Comparison of ENCODE assay signal across 23 mouse cellular contexts in genomic region chr11:79155348-79155747, GRCm38 (mm10). TPM values are rescaled to one million over a fixed set of nuclear protein-coding genes. Genes with fewer than 3 reads are reported as not detected.
DNase-seq lines count a peak whose midpoint lies in the region; ATAC-seq and TF ChIP-seq lines count a peak whose summit lies in the region.
"Had no signal": no experiment of that assay in that cellular context is flagged by ENCODE, and none has a peak within 500 bp of the region (broad histone marks: within the 10 kb centered on the region; RNA-seq: fewer than 3 reads in every experiment).

No protein-coding gene starts in this region.

- H3K36me3 ChIP-seq in intestine, postnatal 0 days (ENCODE audit: control insufficient read depth, insufficient read depth), result no peaks in the 10 kb centered on the region
- no peaks in the 10 kb centered on the region for H3K36me3 ChIP-seq in intestine, embryonic 16.5 days (ENCODE audit: control insufficient read depth, insufficient read depth, low read length)
- no peaks in the 10 kb centered on the region for H3K36me3 ChIP-seq in liver, postnatal 0 days (replicated peaks; ENCODE audit: insufficient read depth, low read length)
- no peaks in the 10 kb centered on the region for H3K36me3 ChIP-seq in stomach, postnatal 0 days (ENCODE audit: control insufficient read depth, insufficient read depth, low read length)
- H3K36me3 ChIP-seq: embryonic facial prominence, embryonic 15.5 days; limb, embryonic 10.5 days; neural tube, embryonic 15.5 days had no signal

- TF ChIP-seq EP300 in liver, postnatal 0 days (IDR thresholded peaks at IDR 0.05; ENCODE audit: low read depth), result no peak
- no peak for TF ChIP-seq EP300 in stomach, postnatal 0 days (optimal IDR thresholded peaks at IDR 0.05)

- H3K9ac ChIP-seq in intestine, postnatal 0 days (ENCODE audit: low read depth, low read length), result no peak overlapping the region
- no peak overlapping the region for H3K9ac ChIP-seq in intestine, embryonic 16.5 days (ENCODE audit: low read depth, low read length)
- H3K9ac ChIP-seq in liver, postnatal 0 days (replicated peaks), result no peak overlapping the region
- H3K9ac ChIP-seq in stomach, postnatal 0 days (ENCODE audit: low read length), result no peak overlapping the region
- H3K9ac ChIP-seq: embryonic facial prominence, embryonic 15.5 days; hindbrain, embryonic 14.5 days; neural tube, embryonic 15.5 days had no signal

- H3K27me3 ChIP-seq in intestine, postnatal 0 days (replicated peaks; ENCODE audit: control insufficient read depth, insufficient read depth, low read length), result no peaks in the 10 kb centered on the region
- H3K27me3 ChIP-seq in intestine, embryonic 16.5 days (replicated peaks; ENCODE audit: control insufficient read depth, insufficient read depth, low read length), result no peaks in the 10 kb centered on the region
- H3K27me3 ChIP-seq in liver, postnatal 0 days (ENCODE audit: insufficient read depth, low read length), result no peaks in the 10 kb centered on the region
- no peaks in the 10 kb centered on the region for H3K27me3 ChIP-seq in stomach, postnatal 0 days (ENCODE audit: control insufficient read depth, insufficient read depth, low read length)
- H3K27me3 ChIP-seq: embryonic facial prominence, embryonic 15.5 days; neural tube, embryonic 15.5 days had no signal

- no peak overlapping the region for H3K4me2 ChIP-seq in intestine, postnatal 0 days (replicated peaks; ENCODE audit: low read depth)
- no peak overlapping the region for H3K4me2 ChIP-seq in intestine, embryonic 16.5 days (ENCODE audit: low read depth, low read length)
- H3K4me2 ChIP-seq in liver, postnatal 0 days (ENCODE audit: low read depth, low read length), result no peak overlapping the region
- H3K4me2 ChIP-seq in stomach, postnatal 0 days (replicated peaks; ENCODE audit: low read depth), result no peak overlapping the region
- H3K4me2 ChIP-seq: embryonic facial prominence, embryonic 15.5 days; hindbrain, embryonic 14.5 days; neural tube, embryonic 15.5 days had no signal

- no peak overlapping the region for H3K4me3 ChIP-seq in intestine, postnatal 0 days (ENCODE audit: low read depth, low read length)
- no peak overlapping the region for H3K4me3 ChIP-seq in intestine, embryonic 16.5 days (ENCODE audit: low read length)
- H3K4me3 ChIP-seq in liver, postnatal 0 days (ENCODE audit: low read depth, low read length), result no peak overlapping the region
- H3K4me3 ChIP-seq in stomach, postnatal 0 days (ENCODE audit: low read depth, low read length), result no peak overlapping the region
- H3K4me3 ChIP-seq: embryonic facial prominence, embryonic 15.5 days; limb, embryonic 10.5 days; neural tube, embryonic 15.5 days had no signal

- no peak overlapping the region for H3K27ac ChIP-seq in intestine, postnatal 0 days (ENCODE audit: low read depth, low read length)
- H3K27ac ChIP-seq in intestine, embryonic 16.5 days (ENCODE audit: low read length), result no peak overlapping the region
- H3K27ac ChIP-seq in liver, postnatal 0 days (ENCODE audit: low read depth), result no peak overlapping the region
- H3K27ac ChIP-seq in stomach, postnatal 0 days (replicated peaks), result no peak overlapping the region
- H3K27ac ChIP-seq: embryonic facial prominence, embryonic 15.5 days; hindbrain, embryonic 14.5 days; limb, embryonic 10.5 days; macrophage; neural tube, embryonic 15.5 days had no signal

- 63% methylated on average over 6 of the region's 6 CpGs for WGBS in intestine, postnatal 0 days
- WGBS in intestine, embryonic 16.5 days, result 60% methylated on average over 6 of the region's 6 CpGs
- 73% methylated on average over 6 of the region's 6 CpGs for WGBS in liver, postnatal 0 days (ENCODE audit: insufficient replicate concordance)
- WGBS in stomach, postnatal 0 days, result 63% methylated on average over 6 of the region's 6 CpGs

- no peaks in the 10 kb centered on the region for H3K9me3 ChIP-seq in intestine, postnatal 0 days (ENCODE audit: control insufficient read depth)
- no peaks in the 10 kb centered on the region for H3K9me3 ChIP-seq in intestine, embryonic 16.5 days (ENCODE audit: control insufficient read depth, low read length)
- H3K9me3 ChIP-seq in liver, postnatal 0 days (ENCODE audit: low read length), result no peaks in the 10 kb centered on the region
- no peaks in the 10 kb centered on the region for H3K9me3 ChIP-seq in stomach, postnatal 0 days (ENCODE audit: control insufficient read depth, low read length)
- H3K9me3 ChIP-seq: embryonic facial prominence, embryonic 15.5 days; limb, embryonic 10.5 days; neural tube, embryonic 15.5 days had no signal

- no peaks in the 10 kb centered on the region for H3K4me1 ChIP-seq in intestine, postnatal 0 days (replicated peaks; ENCODE audit: control insufficient read depth, insufficient read depth, low read length)
- peaks cover 5% of the 10 kb centered on the region for H3K4me1 ChIP-seq in intestine, embryonic 16.5 days (ENCODE audit: control insufficient read depth, insufficient read depth, low read length)
- no peaks in the 10 kb centered on the region for H3K4me1 ChIP-seq in liver, postnatal 0 days (ENCODE audit: insufficient read depth)
- H3K4me1 ChIP-seq in stomach, postnatal 0 days (replicated peaks; ENCODE audit: control insufficient read depth, insufficient read depth), result no peaks in the 10 kb centered on the region
- H3K4me1 ChIP-seq: neural tube, embryonic 15.5 days had no signal

- DNase-seq in liver, postnatal 0 days, result no peak
- DNase-seq in liver (no peak), ES-CJ7 (ENCODE audit: low read depth, low spot score) (peak; percentile 40)
- no peak for DNase-seq in stomach, postnatal 0 days (ENCODE audit: low spot score)
- no peak for DNase-seq in urinary bladder, postnatal 36 days (ENCODE audit: low spot score in 2 of 2)
- DNase-seq: adrenal gland, postnatal 36 days; B cell, adult 2 months; cerebellum, adult 11 months; cerebellum, adult 9-11 months; heart, postnatal 36 days; kidney, adult 8-10 months; kidney, postnatal 25 days; lung, adult 2 months; right cerebral cortex, adult 18-20 months had no signal

- peak; percentile 47 for TF ChIP-seq CTCF in intestine, postnatal 0 days (IDR thresholded peaks at IDR 0.05; ENCODE audit: low read depth)
- TF ChIP-seq CTCF in liver, postnatal 0 days (IDR thresholded peaks at IDR 0.05; ENCODE audit: low read depth), result peak; percentile 7; the same call in 1 of the 2 replicates
- TF ChIP-seq CTCF in stomach, postnatal 0 days (IDR thresholded peaks at IDR 0.05; ENCODE audit: low read depth), result peak; percentile 40

- ATAC-seq in intestine, postnatal 0 days, result no peak
- ATAC-seq in intestine, embryonic 16.5 days, result no peak
- ATAC-seq in liver, postnatal 0 days, result no peak
- ATAC-seq in stomach, postnatal 0 days (ENCODE audit: low FRiP score, low TSS enrichment), result no peak
- ATAC-seq: forebrain, embryonic 14.5 days; inflammation-experienced regulatory T-cells, adult 6 months had no signal

RNA-seq across cellular contexts. Expression of gene Ksr1, which starts 9.1 kb away (rescaled TPM):
- polyA plus RNA-seq in intestine, postnatal 0 days (2015; fragmentation: Nextera tagmentation; extraction: Ambion mirVana), result 4.7 and 6.8 TPM in 2 replicates
- 4.1 and 4.6 TPM in 2 replicates for polyA plus RNA-seq in intestine, embryonic 16.5 days (2015; fragmentation: Nextera tagmentation; extraction: Ambion mirVana)
- polyA plus RNA-seq in liver, postnatal 0 days (2015; fragmentation: Nextera tagmentation; extraction: Ambion mirVana), result 0.81 and 1.0 TPM in 2 replicates
- polyA plus RNA-seq in stomach, postnatal 0 days (2015; fragmentation: Nextera tagmentation; extraction: Ambion mirVana), result 0.67 and 0.94 TPM in 2 replicates
